Mouse (Mus musculus) heart, postnatal 0 days (tissue): ENCODE measurements around the gene Chil3. TPM values are rescaled to one million over a fixed set of nuclear protein-coding genes. Genes with fewer than 3 reads are reported as not detected.
"Not testable (repeated sequence)": the region's sequence is repeated elsewhere in the genome, so short reads cannot be mapped to it uniquely, and the experiment has no call there.

ENCODE experiments used
- ATAC-seq: fragments of 200-750 bp; cut with Nextera tagmentation; 2 replicates; pipeline ENCODE4 v1.8.0; 2017; ENCODE audit warnings: low read depth, moderate number of reproducible peaks, moderate library complexity; ENCODE audit not compliant: insufficient read depth
- DNase-seq: peaks from one replicate; pipeline ENCODE4 v3.0.0-alpha.2; 2016; ENCODE audit warnings: low spot score
- H3K27ac ChIP-seq: fragments of 300-500 bp; sonication (generic); 2 replicates; pipeline ENCODE4 v1.5.1; 2014; ENCODE audit warnings: low read depth, mild to moderate bottlenecking
- H3K27me3 ChIP-seq: fragments of 300-500 bp; sonication (generic); 2 replicates; pipeline ENCODE4 v1.6.1; 2014; ENCODE audit warnings: low read length, mixed read lengths; ENCODE audit not compliant: control insufficient read depth, insufficient read depth
- H3K36me3 ChIP-seq: fragments of 300-500 bp; sonication (generic); replicated peaks from 2 replicates; pipeline ENCODE4 v1.6.1; 2014; ENCODE audit warnings: low read length, mixed read lengths; ENCODE audit not compliant: control insufficient read depth, insufficient read depth
- H3K4me1 ChIP-seq: fragments of 300-500 bp; sonication (generic); 2 replicates; pipeline ENCODE4 v1.6.1; 2014; ENCODE audit warnings: antibody characterized with exemption; ENCODE audit not compliant: control insufficient read depth, insufficient read depth
- H3K4me2 ChIP-seq: fragments of 300-500 bp; sonication (generic); 2 replicates; pipeline ENCODE4 v1.6.1; 2014; ENCODE audit warnings: low read depth, mild to moderate bottlenecking, low read length, moderate library complexity
- H3K4me3 ChIP-seq: fragments of 300-500 bp; sonication (generic); 2 replicates; pipeline ENCODE4 v1.5.1; 2014; ENCODE audit warnings: low read depth, low read length
- H3K9ac ChIP-seq: fragments of 300-500 bp; sonication (generic); replicated peaks from 2 replicates; pipeline ENCODE4 v1.6.1; 2014; ENCODE audit warnings: low read depth, low read length, mixed read lengths
- H3K9me3 ChIP-seq: fragments of 300-500 bp; sonication (generic); replicated peaks from 2 replicates; pipeline ENCODE4 v1.6.1; 2016; ENCODE audit warnings: low read length; ENCODE audit not compliant: control insufficient read depth
- CTCF ChIP-seq: IDR thresholded peaks from 2 replicates; pipeline ENCODE4 v1.5.1; 2016; ENCODE audit warnings: antibody characterized with exemption, control low read depth, low read depth
- EP300 ChIP-seq: IDR thresholded peaks from 2 replicates; pipeline ENCODE4 v1.6.1; 2016; ENCODE audit warnings: antibody characterized with exemption, low read depth
- WGBS: fragments of 180-500 bp; shearing (Covaris S2); extraction: QIAGEN DNeasy Blood & Tissue Kit; methylation state at CpG from one replicate; pipeline ENCODE4 v1.1.7; 2014; 5-methylcytosine and 5-hydroxymethylcytosine counted together
- polyA plus RNA-seq: library from polyadenylated mRNA; unstranded; fragments of >200 nt; fragmentation: Nextera tagmentation; extraction: Ambion mirVana; gene quantifications from 2 replicates; pipeline ENCODE4 v1.2.1, GENCODE M21; 2015
- total RNA-seq: library from RNA; depleted of rRNA; stranded (reverse); fragments of >200 nt; gene quantifications from 2 replicates; pipeline ENCODE4 v1.2.3, GENCODE M21; 2014; ENCODE audit warnings: low replicate concordance

Gene Chil3
- total and polyA plus RNA-seq, 2 experiments from 2014 or later = 0.51 to 1.9 TPM

DNA sequence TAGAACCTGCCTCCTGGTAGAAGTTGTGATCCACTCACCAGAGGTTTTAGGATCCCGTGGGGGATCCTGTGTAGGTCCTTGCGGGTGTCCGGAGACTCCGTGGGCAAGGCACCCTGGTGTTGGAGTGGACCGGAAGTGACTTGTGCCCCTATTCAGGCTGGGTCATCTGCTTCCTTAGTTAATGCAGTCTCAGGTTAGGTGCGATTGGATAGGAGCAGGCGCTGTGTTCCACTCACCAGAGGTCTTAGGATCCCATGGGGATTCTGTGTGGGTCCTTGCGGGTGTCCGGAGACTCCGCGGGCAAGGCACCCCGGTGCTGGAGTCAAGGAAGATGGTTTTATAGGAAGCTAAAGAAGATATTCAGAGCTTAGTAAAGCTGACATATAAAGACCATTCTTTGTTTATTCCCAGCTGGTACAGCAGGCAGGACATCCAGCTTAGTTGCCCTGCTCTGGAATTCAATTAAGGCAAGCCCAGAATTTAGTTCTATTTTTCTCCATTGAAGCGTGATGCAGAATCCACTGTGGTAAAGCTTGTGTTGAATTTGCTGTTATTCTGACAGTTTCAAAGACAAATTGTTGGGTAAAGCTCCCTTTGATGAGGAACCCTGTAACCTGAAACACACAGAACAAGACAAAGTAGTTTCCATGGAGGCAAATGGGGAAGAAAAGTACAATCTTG, 10.3 kb upstream of the Chil3 start:
- WGBS = 79% methylated on average over 13 of the region's 13 CpGs
- Histone ChIP-seq H3K27ac (no peak overlapping the region), H3K27me3 (no peaks in the 10 kb centered on the region), H3K4me2 (no peak overlapping the region), H3K9ac (no peak overlapping the region), H3K9me3 (0 out of 2 replicates have a peak, but pooled peaks cover 17% of the 10 kb centered on the region), H3K36me3 (no peaks in the 10 kb centered on the region), H3K4me3 (no peak overlapping the region), H3K4me1 (no peaks in the 10 kb centered on the region)
- DNase-seq (no peak), ATAC-seq (no peak)
- no peak for TF ChIP-seq EP300

DNA sequence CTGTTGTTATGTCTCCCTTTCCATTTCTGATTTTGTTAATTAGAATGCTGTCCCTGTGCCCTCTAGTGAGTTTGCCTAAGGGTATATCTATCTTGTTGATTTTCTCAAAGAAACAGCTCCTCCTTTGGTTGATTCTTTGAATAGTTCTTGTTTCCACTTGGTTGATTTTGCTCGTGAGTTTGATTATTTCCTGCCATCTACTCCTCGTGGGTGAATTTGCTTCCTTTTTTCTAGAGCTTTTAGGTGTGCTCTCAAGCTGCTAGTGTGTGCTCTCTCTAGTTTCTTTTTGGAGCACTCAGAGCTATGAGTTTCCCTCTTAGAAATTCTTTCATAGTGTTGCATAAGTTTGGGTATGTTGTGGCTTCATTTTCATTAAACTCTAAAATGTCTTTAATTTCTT, 7.6 kb upstream of the Chil3 start:
- H3K4me2 ChIP-seq, H3K4me3 ChIP-seq, DNase-seq, ATAC-seq, H3K36me3 ChIP-seq, H3K27ac ChIP-seq, H3K27me3 ChIP-seq, H3K9ac ChIP-seq, H3K4me1 ChIP-seq: not testable (repeated sequence)
- 38% methylated on average over 2 of the region's 2 CpGs for WGBS
- H3K9me3 ChIP-seq = peaks cover 28% of the 10 kb centered on the region

DNA sequence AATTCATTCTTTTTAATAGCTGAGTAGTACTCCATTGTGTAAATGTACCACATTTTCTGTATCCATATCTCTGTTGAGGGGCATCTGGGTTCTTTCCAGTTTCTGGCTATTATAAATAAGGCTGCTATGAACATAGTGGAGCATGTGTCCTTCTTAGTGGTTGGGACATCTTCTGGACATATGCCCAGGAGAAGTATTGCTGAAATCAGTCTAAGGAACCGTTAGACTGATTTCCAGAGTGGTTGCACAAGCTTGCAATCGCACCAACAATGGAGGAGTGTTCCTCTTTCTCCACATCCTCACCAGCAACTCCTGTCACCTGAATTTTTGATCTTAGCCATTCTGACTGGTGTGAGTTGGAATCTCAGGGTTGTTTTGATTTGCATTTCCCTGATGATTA, 5.1 kb upstream of the Chil3 start:
- not testable (repeated sequence) for H3K4me1 ChIP-seq, H3K4me2 ChIP-seq, H3K9ac ChIP-seq, ATAC-seq, H3K27ac ChIP-seq, H3K4me3 ChIP-seq, H3K27me3 ChIP-seq, DNase-seq, H3K36me3 ChIP-seq
- H3K9me3 ChIP-seq = peaks cover 21% of the 10 kb centered on the region
- 52% methylated on average over 2 of the region's 2 CpGs for WGBS

DNA sequence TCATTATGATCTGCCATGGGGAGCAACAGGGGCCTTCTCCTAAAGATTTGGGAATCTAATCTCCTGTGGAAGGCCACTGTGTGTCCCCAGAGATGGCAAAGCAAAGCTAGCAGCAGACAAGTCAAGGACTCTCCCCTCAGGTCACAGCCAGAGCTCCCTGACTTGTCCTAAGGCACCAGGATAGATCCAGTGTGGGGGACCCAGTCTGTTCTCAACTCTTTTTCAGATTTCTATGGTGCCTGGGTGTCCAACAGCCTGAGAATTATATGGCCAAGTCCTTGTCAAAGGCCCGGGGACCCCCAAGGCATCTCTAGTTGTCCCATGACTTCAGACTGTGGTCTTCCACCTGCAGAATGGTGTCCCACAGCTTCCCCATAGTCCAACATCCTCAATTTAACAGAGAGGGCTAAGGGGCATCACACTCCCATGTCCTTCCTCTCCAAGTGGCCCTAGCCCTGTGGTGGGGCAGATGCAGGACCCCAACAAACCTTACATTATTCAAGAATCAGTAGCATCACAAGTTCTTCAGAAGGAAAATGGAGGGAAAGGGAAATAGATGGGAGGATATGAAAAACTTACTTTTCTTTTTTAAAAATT, 3.9 kb upstream of the Chil3 start:
- no peak for ATAC-seq
- Histone ChIP-seq H3K9me3 (peaks cover 21% of the 10 kb centered on the region), H3K27ac (no peak overlapping the region), H3K4me3 (no peak overlapping the region), H3K4me2 (no peak overlapping the region), H3K36me3 (no peaks in the 10 kb centered on the region), H3K27me3 (no peaks in the 10 kb centered on the region), H3K4me1 (no peaks in the 10 kb centered on the region), H3K9ac (no peak overlapping the region)
- WGBS = 64% methylated on average over 1 of the region's 1 CpGs
- TF ChIP-seq CTCF = no peak
- TF ChIP-seq EP300 = no peak
- DNase-seq = no peak

DNA sequence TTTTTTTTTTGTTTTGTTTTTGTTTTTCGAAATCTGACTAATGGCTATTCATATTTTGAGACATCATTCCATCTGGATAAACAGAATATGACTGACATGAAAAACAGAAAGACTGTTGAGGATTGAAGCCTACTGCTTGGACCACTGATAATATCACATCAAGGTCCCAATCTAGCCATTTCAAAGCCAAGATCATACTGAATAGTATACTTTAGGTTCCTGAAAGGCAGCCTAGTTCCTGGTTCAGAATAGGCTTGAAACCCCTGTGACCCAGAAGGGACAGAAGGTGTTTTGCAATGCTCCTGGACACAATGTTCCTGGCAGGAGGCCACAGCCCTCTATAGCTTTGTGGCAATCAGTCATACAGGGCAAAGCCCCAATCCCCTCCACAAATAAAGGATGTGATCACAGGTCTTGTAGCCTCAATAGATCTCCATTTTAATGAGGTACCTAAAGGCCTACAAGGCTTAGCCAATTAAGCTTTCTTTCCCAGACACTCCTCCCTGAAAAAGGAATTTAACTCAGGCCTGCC, 3.2 kb upstream of the Chil3 start:
- no peaks in the 10 kb centered on the region for H3K27me3 ChIP-seq
- no peak overlapping the region for H3K27ac ChIP-seq
- no peaks in the 10 kb centered on the region for H3K36me3 ChIP-seq
- H3K4me1 ChIP-seq = no peaks in the 10 kb centered on the region
- ATAC-seq (no peak), DNase-seq (no peak)
- H3K9me3 ChIP-seq = peaks cover 21% of the 10 kb centered on the region
- H3K4me2 ChIP-seq = no peak overlapping the region
- 32% methylated on average over 1 of the region's 1 CpGs for WGBS
- no peak overlapping the region for H3K4me3 ChIP-seq
- TF ChIP-seq CTCF = no peak
- TF ChIP-seq EP300 = no peak
- no peak overlapping the region for H3K9ac ChIP-seq

DNA sequence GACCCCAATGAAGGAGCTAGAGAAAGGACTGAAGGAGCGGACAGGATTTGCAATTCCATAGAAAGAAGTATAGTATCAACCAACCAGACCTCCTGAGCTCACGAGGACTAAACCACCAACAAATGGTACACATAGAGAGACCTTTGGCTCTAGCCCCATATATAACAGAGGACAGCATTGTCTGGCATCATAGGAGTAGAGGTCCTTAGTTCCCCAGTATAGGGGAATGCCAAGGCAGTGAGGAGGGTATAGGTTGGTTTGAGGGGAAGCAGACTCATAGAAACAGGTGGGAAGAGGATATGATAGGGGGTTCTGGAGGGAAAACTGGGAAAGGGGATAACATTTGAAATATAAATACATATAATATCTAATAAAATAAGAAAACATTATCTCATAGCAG, 13.0 kb downstream of the Chil3 start:
- no peak for TF ChIP-seq EP300
- no peak for TF ChIP-seq CTCF
- Histone ChIP-seq H3K36me3 (no peaks in the 10 kb centered on the region), H3K4me2 (no peak overlapping the region), H3K9me3 (no peaks in the 10 kb centered on the region; the same call in 1 of the 2 replicates), H3K4me1 (no peaks in the 10 kb centered on the region), H3K4me3 (no peak overlapping the region), H3K27ac (no peak overlapping the region), H3K27me3 (no peaks in the 10 kb centered on the region), H3K9ac (no peak overlapping the region)
- no peak for ATAC-seq
- 69% methylated on average over 2 of the region's 2 CpGs for WGBS
- DNase-seq = no peak
